Mouse (Mus musculus): Measurements from ENCODE around the gene Sall1.

Gene Sall1

DNA sequence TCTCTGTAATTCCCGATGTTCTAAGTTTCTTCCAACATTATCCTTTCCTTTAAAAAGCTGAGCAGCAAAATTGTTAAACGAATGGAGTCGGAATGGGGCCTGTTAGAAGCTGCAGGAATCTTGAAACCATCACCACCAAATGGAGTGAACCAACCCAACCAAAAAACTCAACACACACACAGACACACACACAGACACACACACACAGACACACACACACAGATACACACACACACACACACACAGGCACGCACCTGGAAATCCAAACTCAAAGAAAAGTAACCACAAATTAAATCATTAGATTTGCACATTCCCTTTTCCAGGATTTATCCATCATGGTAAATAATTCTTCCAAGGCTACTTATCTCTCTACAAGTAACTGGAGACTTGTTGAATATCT, 5.0 kb downstream of the Sall1 start:
- DNase-seq (ENCODE audit: low spot score in 2 of 2) = no peak

DNA sequence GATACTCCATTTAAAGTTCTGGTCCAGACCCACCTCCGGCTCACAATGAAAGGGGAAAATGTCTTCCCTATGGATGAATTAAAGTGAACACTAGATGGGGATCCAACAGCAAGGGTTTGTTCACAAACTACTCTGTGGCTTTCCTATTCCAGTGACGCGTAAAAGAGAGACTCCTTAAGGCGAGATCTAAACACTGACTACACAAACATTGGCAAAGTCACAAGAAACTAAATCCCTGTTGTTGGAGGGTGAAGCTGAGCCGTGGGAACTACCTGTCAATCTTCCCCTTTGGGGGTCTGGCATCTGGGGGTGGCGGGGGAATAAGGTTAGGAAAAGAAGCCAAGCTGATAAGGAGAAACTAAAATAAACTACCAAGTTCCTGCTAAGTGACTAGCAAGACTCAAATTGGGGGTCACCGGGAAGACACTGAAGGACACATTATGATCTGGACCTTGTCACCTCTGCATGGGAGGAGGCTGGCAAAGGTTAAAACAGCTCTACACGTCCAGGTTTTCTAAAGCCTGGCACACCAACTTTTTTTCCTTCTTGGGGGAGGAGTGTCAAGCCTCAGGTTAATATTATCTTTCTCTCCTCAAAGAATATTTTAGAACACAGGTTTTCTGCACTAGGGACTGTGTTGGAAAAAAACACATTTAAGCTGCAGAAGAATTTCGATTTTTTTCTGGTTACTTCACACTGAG, 6.3 kb downstream of the Sall1 start:
- no peak for DNase-seq (ENCODE audit: low spot score in 2 of 2)

DNA sequence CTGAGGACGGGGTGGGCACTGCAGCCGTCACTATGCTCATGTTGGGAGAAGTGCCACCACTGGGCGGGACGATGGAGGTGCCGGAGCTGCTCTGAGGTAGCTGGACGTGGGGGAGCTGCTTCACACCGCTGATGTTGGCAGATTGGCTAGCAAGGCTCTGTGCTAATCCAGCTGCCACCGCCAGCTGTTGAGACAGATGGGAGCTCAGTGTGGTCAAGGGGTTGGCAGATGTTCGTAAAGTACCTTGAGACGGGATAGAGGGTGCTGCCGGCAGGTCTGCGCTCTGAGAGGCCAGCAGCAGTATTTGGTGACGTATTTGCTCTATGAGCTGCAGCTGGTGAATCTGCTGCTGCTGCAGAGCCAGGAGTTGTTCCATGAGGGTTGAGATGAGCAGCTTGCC, 11.6 kb downstream of the Sall1 start:
- no peak for DNase-seq (ENCODE audit: low spot score in 2 of 2)

DNA sequence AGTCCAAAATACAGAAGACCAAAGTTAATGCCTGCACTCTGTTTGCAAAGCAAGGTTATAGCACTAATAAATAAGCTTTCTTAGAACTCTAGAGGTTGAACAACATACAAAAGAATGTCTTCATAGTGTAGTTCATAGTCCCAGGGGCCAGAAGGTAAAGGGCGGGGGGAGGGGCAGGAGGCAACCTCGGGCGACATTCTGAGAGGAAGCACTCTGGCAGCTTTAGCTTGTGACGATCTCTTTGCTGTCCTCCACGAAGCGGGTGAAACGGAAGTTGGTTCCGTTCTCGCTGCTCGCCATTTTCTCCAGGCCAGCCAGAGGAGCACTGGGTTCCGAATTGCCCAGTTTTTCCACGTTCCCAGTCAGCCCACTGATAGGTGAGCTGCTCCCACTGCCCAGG, 15.8 kb downstream of the Sall1 start:
- no peak for DNase-seq (ENCODE audit: low spot score in 2 of 2)

DNA sequence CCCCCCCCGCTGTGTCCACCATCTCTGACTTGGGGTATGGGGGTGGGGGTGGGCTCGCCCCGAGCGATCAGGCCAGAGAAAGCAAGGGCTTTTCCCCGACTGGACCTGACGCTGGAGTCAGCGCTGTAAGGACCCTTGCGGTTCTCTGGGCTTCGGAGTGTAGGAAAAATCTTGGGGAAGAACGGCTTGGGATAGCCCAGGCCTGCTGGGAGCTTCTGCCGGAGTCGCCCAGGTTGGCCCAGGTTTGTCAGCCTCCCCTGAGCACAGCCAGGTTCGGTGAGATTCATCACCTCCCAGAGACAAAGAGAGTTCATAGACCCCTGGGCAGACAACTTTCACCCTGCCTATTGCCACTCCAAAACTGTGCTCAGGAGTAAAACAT, 17.8 kb downstream of the Sall1 start:
- no peak for DNase-seq (ENCODE audit: low spot score in 2 of 2)

DNA sequence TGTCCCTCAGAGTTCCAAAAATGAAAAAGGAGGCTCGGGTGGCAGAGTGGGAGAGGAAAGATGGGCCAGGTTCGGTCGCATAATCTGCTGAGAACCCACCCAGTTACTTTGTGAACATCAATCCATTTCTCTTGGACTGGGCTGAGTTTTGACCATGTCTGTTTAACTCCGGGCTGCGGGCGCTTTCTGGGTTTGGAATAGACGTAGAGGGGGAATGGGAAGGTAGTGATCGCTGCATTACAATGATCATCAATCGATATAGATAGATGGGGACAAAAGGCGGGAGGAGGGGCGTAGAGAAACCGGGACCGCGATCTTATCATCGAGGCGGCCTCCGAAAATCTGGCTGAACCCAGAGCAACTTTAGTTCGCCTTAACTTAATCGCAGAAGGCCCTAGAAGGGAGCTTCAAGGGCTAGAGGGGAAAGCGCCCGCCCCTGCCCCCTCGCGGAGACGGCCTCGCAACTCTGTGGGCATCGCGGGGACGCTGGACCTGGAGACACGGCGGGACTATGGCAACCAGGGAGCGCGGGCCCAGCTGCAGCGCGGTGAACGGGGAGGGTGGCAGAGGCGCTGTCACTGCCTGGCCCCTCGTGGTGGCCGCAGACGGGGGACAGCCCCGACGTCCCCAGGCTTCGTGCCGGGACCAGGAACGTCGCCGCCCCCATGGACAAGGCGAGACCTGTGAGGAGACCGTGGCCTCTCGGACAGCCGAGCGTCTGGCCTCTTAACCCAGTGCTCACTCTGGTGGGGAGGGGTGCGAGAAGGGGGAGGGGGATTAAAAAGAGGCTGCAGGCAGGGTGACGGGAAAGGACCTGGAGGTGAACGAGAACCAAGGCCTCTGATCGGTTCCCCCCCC, 18.5 kb downstream of the Sall1 start:
- no peak for DNase-seq (ENCODE audit: low spot score in 2 of 2)

DNA sequence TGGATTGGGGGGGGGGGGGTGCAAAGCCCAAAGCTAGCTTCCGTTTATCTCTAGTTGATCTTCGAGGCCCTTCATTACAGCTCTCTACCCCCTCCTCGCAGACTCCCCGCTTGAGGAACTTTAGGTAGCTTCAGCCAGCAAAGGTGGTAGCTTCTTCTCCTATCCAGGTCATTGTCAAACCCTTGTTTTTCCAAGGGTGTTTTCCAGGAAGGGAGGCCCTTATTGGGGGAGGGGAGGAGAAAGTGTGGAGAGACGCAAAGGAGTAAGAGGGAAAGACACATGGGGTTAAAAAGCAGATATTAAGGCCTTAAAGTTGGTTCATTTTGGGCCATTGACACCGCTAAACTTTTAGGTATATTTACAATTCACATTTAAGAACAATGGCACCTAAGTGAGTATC, 19.2 kb downstream of the Sall1 start:
- DNase-seq (ENCODE audit: low spot score in 2 of 2) = no peak

DNA sequence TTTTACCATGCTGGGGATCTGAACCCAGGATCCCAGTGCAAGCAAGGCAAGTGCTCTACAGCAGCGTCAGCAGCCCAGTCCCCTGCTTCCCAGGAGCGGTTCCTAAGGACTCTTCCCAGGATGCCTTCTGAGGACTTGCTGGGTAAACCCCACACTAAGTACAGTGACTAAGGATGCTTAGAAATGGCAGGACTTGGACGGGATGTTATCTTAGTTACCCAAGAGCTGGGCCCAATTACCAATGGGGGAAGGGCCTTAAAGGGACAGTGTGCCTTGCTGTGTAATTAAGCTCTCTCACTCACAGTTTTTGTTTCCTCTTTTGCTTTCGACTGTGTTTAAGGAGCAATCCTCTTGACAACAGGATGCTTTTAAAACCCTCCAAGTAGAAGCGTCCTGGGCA, 22.8 kb downstream of the Sall1 start:
- no peak for DNase-seq (ENCODE audit: low spot score in 2 of 2)

DNA sequence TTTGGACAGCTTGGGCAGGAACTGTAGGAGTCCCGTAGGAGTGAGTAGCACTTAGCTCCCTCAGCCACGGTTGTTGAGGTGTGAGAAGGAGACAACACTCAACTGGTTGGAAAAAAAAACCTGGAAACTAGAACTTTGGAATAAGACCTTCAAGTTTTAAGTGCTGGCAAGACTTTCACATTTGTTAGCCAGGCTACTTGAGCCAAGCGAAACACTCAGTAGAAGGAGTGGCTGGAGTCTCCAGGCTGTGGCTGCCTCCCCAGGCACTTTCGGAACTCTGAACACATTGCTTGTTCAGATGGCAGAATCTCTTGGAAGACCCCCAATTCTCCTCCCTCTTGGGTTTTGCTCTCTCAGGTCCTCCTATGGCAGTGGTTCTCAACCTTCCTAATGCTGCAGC, 26.1 kb downstream of the Sall1 start:
- no peak for DNase-seq (ENCODE audit: low spot score in 2 of 2)

DNA sequence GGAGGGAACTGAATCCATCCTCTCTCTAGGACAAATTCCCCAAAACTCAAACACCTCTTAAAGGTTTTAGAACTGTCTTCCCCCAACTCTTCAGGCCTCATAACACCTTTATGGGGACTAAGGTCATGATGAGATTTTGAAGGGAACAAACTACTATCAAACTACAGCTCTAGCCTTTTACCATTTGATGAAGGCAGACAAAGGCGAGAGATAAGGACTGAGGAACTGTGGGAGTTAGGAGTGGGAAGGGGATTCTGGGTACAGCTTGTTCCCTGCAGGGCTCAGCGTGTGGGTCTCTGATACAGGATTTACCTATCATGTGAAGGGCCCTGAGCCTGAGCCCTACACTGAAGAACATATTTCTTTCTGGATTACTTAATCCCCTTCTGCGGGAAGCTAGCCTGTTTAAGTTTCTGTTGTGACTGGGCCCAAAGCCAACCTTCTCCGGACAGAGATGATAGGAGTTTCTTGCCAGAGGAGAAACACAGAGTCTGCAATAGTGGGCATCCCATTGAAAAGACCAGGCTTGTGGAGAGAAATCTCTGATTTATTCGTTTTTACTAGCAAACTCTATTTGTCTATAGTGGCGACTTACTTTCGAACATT, 27.4 kb downstream of the Sall1 start:
- DNase-seq (ENCODE audit: low spot score in 2 of 2) = no peak

DNA sequence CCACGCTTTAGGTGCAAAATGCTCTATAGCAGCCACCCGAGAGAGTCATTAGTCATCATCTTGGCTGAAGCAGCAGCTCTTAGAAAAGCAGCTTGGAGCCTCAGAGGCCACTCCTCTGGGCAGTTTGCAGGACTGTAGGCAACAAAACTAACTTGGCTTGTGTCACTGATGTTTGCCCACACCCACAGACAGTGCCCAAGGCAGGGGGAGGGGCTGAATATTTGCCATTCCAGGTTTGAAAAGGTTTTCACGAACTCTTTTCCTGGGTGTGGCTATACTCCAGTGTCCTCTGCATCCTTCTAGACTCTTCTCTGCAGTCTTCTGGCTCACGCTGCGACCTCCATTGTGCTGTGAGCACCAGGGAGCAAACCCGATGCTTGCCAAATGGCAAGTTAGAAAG, 28.4 kb downstream of the Sall1 start:
- DNase-seq (ENCODE audit: low spot score in 2 of 2) = no peak

DNA sequence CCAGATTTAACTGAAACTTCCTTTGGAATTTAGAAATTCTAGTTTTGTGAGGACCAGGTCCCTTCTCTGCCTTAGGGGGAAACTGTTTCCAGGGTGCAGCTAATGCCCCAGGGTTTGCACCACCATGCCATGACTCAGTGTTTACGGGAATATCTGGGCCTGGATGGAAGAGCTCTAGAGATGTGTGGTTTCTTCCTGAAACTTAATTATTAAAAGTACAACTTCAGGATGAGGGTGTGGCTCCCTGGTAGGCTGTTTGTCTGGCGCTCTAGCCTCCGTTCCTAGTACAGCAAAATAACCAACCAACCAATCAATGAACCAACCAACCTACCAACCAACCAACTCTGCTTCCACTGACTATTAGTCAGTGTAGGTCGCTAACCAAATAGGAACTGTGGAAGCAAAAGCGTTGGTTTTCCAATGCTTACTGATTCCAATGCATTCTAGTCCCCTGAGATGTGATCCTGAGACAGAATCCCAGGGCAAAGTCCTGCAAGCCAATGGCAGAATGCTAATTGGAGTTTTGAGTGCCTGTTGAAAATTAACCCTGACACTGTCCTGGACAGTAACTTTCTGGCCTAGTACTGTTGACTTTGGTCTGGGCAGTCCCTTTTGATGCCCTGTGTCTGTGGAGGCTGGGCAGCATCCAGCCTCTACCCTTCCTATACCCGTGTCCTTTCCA, 31.0 kb downstream of the Sall1 start:
- no peak for DNase-seq (ENCODE audit: low spot score in 2 of 2)

DNA sequence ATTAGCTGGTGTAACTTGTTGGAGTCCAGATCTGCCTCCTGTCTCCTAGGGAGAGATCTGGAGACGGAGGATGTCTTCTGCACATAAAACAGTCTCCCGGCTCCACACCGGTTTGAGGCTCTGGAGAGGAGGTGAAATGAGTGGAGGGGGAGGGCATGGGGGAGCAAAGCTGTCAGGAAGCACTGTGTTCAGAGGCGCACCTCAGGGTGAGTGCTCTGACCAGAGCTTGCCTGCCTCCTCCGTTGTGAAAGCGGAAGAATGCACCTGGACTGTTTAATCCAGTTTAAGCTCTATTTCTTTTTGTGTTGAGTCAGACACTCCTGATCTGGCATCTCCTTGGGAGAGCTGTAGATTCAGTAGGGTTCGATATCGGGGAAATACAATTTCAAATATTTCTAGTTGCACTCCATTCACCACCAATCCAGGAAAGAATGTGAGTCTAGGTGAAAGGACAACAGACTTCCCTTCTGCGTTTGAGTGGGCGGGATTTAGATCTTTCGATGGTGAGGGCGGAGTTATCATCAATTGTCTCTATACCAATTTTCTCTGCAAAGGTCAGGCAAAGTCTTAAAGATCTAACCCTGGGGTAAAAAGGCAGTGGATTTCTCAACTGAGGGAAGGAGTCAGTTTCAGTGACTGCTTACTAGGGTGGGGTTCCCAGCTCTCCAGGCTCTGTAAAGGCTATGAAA, 31.8 kb downstream of the Sall1 start:
- DNase-seq (ENCODE audit: low spot score in 2 of 2) = no peak

DNA sequence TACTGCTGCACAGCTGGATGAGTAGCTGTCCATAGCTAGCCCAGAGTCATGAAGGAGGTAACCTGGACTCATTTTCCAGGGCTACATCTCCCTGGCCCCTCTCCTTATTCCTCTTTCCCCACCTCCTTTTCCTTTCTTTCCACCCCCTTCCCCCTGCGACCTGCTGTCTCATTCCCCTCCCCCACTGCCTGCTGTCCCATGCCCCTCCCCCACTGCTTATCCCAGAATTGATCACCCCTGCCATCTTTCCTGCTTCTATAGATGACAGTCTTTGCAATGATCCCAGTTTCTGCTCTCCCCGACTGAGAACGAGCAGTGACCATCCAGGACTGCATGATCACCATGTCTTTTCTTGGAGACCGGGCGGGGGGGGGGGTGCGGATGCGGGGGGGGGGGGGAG, 35.2 kb downstream of the Sall1 start:
- DNase-seq (ENCODE audit: low spot score in 2 of 2) = no peak

DNA sequence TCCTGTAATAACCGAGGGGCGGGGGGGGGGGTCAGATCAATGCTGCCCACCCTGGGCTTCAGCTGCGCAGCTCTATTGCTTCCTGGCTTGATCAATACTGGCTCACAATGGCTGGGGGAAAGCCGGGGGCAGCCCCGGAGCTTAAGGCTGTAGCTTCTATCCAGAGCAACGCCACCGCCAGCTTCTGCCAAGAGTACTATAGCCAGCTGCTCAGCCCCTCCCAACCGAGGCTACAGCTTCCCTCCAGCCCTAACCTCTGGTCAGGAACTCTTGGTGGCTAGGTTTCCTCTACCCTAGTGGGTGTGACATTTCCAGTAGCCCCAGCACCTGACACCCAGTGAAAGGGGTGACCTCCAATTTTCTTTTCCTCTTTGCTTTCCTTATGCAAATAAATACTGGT, 36.8 kb downstream of the Sall1 start:
- DNase-seq (ENCODE audit: low spot score in 2 of 2) = no peak

DNA sequence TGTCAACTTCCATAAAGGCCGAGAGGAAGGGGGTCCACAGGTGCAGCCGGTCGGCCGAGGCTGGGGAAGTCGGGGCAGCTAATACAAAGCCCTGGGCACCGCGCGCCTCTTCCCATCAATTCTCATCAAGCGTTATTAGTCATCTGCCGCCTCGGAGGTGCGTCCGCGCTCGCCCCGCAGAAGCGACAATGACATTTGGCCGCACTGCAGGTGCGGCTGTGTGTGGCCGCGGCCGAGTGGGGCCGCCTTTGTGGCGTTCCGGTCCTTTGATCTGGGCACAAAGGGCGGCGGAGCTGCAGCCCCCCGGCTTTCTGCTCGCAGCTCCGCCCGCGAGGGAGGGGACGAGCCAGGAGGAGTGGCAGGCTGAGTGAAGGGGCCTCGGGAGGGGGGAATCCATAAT, 37.5 kb downstream of the Sall1 start:
- DNase-seq (ENCODE audit: low spot score in 2 of 2) = no peak

DNA sequence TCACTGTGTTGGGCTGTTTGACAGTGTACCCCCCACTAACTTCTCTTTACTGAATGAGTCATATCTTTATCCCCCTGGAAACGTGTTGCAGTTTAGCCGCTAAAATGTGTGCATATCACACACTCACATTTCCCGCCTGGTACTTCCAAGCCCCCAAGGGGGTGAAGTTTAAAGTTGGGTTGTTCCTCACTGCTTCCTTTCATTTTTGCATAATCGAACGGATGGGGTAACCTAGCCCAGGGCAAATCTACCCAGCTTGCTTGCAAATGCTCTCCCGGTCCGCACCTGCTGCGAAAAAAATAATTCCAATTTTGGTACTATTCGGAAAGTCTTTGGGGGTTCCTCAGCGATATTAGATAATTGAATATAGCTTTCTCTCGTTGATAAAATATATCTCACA, 38.2 kb downstream of the Sall1 start:
- DNase-seq (ENCODE audit: low spot score in 2 of 2) = no peak

DNA sequence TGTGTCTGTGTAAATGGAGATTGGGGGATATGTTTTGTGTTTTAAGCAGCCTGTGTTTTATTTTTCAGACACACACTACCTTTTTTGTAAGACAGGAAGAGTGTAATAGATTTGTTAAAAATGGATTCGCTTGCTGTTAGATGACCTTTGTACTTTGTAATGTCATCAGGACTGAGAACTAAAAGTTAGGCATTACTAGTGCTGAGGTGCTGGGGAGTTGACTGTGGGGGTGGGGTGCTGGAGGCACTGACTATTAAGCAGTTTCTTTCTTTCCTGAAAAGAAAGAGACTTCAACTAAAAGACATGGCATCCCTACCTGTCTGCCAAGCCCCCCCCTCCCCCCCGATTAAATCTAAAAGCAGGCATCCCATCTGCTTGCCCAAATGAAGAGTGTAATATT, 39.9 kb downstream of the Sall1 start:
- DNase-seq (ENCODE audit: low spot score in 2 of 2) = no peak

DNA sequence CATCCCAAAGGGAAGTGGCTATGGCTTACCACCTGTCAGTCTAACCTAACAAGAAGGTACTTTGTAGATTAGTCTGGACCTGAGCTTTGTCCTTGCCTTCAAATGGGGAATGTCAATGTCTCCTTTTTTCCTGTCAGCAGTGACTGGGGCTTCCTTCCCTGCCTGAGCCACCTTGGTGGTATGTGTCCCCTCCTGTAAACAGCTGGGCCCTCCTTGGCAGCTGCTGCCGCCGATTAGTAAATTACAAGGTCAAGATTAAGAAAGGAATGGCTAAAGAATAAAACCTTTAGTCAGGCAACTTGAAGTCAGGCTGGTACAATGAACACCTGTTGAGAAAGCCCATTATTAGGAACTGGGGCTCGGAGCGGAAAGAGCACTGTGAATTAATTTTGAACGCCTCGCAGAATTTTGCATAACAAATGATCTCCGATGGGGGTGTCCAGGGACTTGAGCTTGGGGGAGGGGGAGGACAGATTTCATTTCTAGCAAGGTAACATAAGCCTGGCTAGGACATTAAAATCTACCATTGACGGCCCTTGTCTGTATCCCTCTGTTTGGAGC, 40.5 kb downstream of the Sall1 start:
- DNase-seq (ENCODE audit: low spot score in 2 of 2) = no peak

DNA sequence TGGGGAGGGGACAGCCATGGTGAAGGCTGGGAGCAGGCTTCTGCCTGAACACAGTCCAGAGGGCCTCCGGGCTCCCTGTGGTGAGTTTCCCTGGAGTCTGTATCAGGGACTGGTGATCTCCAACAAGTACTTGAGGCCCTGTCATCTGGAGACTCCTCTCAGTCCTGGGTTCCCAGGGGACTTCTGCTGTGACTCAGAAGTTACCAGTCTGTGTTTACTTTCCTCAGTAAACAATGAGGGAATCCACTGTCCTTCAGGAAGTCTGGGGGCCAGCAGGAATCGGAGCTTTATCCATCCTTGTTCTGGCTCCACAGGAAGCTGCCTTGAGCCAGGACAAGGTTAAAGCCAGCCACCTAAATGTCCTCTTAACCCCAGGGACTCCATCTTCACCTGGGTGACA, 41.8 kb downstream of the Sall1 start:
- DNase-seq (ENCODE audit: low spot score in 2 of 2) = no peak

DNA sequence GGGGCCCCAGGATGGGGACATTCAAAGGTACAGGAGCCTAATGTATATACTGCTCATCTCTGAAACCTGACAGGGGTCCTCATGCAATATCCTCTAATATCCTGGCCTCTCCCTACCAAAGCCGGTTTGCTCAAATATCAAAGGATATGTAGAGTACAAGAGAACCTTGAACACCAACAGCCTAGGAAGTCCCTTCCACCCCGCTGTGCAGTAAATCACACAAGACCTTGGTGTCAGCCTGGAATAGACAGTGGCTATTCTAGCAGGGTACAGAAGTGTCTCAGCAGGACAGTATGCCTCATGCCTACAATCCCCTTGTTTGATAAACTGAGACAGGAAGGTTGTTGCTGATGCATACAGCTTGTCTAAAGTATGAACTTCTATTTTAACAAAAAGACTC, 46.7 kb downstream of the Sall1 start:
- DNase-seq (ENCODE audit: low spot score in 2 of 2) = no peak
